In the genomic region with DNA sequence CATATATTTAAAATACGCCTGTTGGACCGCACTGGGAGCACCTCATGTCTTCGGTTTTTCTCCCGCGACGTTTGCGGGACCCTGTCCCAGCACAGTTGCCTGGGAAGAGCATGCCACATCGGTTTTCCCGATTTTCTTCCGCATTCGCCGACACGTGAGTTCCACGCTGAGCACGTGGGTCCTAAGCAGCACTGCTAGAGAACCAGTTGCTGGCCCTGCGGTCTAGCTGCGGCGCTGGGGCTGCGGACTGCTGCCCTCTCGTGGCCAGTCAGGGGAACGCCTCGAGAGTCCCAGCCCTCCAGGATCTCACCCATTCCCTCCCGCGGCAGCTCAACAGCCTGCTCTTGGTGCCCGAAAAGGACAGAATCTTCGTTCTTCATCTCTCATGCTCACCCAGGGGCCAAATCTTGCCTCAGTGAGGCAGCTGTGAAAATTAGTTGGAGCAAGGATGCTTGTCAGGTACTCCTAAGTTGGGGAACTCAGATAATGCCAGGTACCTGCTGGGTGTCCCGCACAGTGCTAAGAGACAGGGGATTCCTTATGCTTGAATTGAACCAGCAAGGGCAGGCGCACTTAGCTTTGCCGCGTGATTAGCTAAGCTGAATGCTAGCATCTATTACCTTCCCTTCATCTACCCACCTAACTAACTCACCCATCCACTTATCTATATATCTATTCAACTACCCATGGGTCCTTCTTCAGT, we compare ENCODE assay signal across 1 mouse cellular context.
TF ChIP-seq lines count a peak whose summit lies in the region.

No protein-coding gene starts in this region.

TF ChIP-seq in C2C12, 6 proteins besides CTCF, POLR2A, EP300 and RAD21:
- TF ChIP-seq FOSL1 (IDR thresholded peaks at IDR 0.05; ENCODE audit: insufficient read depth, low read length, poor library complexity, severe bottlenecking) (no peak), MAX (IDR thresholded peaks at IDR 0.05) (peak; percentile 99), USF1 (IDR thresholded peaks at IDR 0.05; ENCODE audit: low read depth) (peak; percentile 96), MYOD1 (IDR thresholded peaks at IDR 0.05; ENCODE audit: control insufficient read depth, insufficient read length, low read depth) (no peak), CEBPB (IDR thresholded peaks at IDR 0.05; ENCODE audit: low read depth) (no peak), MYOG (IDR thresholded peaks at IDR 0.05; ENCODE audit: control insufficient read depth, extremely low read depth, insufficient read length) (no peak)
